Mouse (Mus musculus): ENCODE results near the gene Tbkbp1. TPM values are rescaled to one million over a fixed set of nuclear protein-coding genes. Genes with fewer than 3 reads are reported as not detected.

The Tbkbp1 gene
- total and polyA plus RNA-seq, 3 experiments, result 0.44 to 5.7 (median 3.1) TPM

GRCm38 (mm10) chr11:97192621-97192951 is 41.3 kb upstream of the Tbkbp1 start:
- H3K9me3 ChIP-seq (replicated peaks; ENCODE audit: low read length), result no peaks in the 10 kb centered on the region
- no peak overlapping the region for H3K9ac ChIP-seq (ENCODE audit: insufficient read depth, low read depth)
- no peak overlapping the region for H3K4me2 ChIP-seq (ENCODE audit: insufficient read depth, low read depth, poor library complexity, severe bottlenecking)
- H3K4me1 ChIP-seq (ENCODE audit: control insufficient read depth in 1 of 2, insufficient read depth in 2 of 2), result peaks cover 14 to 57% of the 10 kb centered on the region in 2 experiments; a peak in 3 of 4 replicates
- in situ Hi-C loops (cut with MboI; ENCODE audit: low pct_ligation_motif_present, low pct_unique_long_range_greater_than_20kb, low sequenced_read_pairs), result no loop called here
- H3K27me3 ChIP-seq (replicated peaks), result no peaks in the 10 kb centered on the region
- peaks cover 11% of the 10 kb centered on the region for H3K79me2 ChIP-seq (replicated peaks; ENCODE audit: control insufficient read depth, extremely low read depth, insufficient read depth, poor library complexity, severe bottlenecking)
- TF ChIP-seq ZNF384 (IDR thresholded peaks at IDR 0.05; ENCODE audit: low read depth, low read length) (peak; percentile 64; the same call in 1 of the 2 replicates), CHD2 (IDR thresholded peaks at IDR 0.05; ENCODE audit: low read length) (no peak), ELF1 (IDR thresholded peaks at IDR 0.05; ENCODE audit: low read depth, low read length) (no peak), EP300 (IDR thresholded peaks at IDR 0.05; ENCODE audit: low read length) (no peak), ZKSCAN1 (IDR thresholded peaks at IDR 0.05; ENCODE audit: borderline replicate concordance, low read depth, low read length) (no peak), MEF2A (IDR thresholded peaks at IDR 0.05; ENCODE audit: borderline replicate concordance, low read depth, low read length) (no peak), KAT2A (IDR thresholded peaks at IDR 0.05; ENCODE audit: insufficient replicate concordance, low read length) (no peak), ZMIZ1 (IDR thresholded peaks at IDR 0.05; ENCODE audit: low read depth, low read length) (no peak), SIN3A (IDR thresholded peaks at IDR 0.05; ENCODE audit: low read length) (no peak), MXI1 (IDR thresholded peaks at IDR 0.05; ENCODE audit: low read depth, low read length) (no peak), MAX (IDR thresholded peaks at IDR 0.05; ENCODE audit: low read length) (0 out of 2 replicates have a peak, but pooled peaks have one; percentile 37), NELFE (IDR thresholded peaks at IDR 0.05; ENCODE audit: low read depth, low read length) (no peak), MAZ (IDR thresholded peaks at IDR 0.05; ENCODE audit: low read depth, low read length) (no peak), POLR2A (IDR thresholded peaks at IDR 0.05; ENCODE audit: low read depth, low read length) (no peak), ZC3H11A (IDR thresholded peaks at IDR 0.05; ENCODE audit: low read depth, low read length) (no peak), RCOR1 (conservative IDR thresholded peaks at IDR 0.05; ENCODE audit: low read depth, low read length) (no peak), SMC3 (IDR thresholded peaks at IDR 0.05; ENCODE audit: low read depth, low read length) (peak; percentile 30), E2F4 (IDR thresholded peaks at IDR 0.05; ENCODE audit: insufficient replicate concordance, low read depth, low read length) (no peak), GABPA (IDR thresholded peaks at IDR 0.05; ENCODE audit: insufficient replicate concordance, low read depth, low read length) (no peak), NRF1 (IDR thresholded peaks at IDR 0.05; ENCODE audit: low read depth, low read length) (no peak), UBTF (IDR thresholded peaks at IDR 0.05; ENCODE audit: low read depth, low read length) (no peak), HCFC1 (IDR thresholded peaks at IDR 0.05; ENCODE audit: low read depth, low read length) (no peak), BHLHE40 (IDR thresholded peaks at IDR 0.05; ENCODE audit: low read depth, low read length) (no peak), JUND (conservative IDR thresholded peaks at IDR 0.05; ENCODE audit: low read depth, low read length) (no peak), POLR2AphosphoS2 (IDR thresholded peaks at IDR 0.05; ENCODE audit: low read depth, low read length) (no peak), PAX5 (IDR thresholded peaks at IDR 0.05; ENCODE audit: low read length) (no peak), USF2 (conservative IDR thresholded peaks at IDR 0.05; ENCODE audit: low read depth, low read length) (no peak), RAD21 (IDR thresholded peaks at IDR 0.05; ENCODE audit: low read depth, low read length) (peak; percentile 24), MAFK (IDR thresholded peaks at IDR 0.05; ENCODE audit: insufficient replicate concordance, low read length) (no peak), CHD1 (IDR thresholded peaks at IDR 0.05; ENCODE audit: low read depth, low read length) (no peak), MYC (IDR thresholded peaks at IDR 0.05; ENCODE audit: low read depth, low read length) (peak; percentile 90), CTCF (conservative IDR thresholded peaks at IDR 0.05 in 1 of 2, IDR thresholded peaks at IDR 0.05 in 1 of 2; ENCODE audit: low read depth in 2 of 2, low read length in 2 of 2) (peak; percentile 30 to 65; a peak in 2 of 4 replicates), IRF4 (IDR thresholded peaks at IDR 0.05; ENCODE audit: low read depth, low read length) (no peak), USF1 (IDR thresholded peaks at IDR 0.05; ENCODE audit: low read depth, low read length) (no peak), TCF12 (IDR thresholded peaks at IDR 0.05; ENCODE audit: low read depth, low read length) (no peak), JUN (IDR thresholded peaks at IDR 0.05; ENCODE audit: insufficient read depth, low read depth, low read length) (no peak), TBP (conservative IDR thresholded peaks at IDR 0.05; ENCODE audit: low read depth, low read length) (no peak), ETS1 (conservative IDR thresholded peaks at IDR 0.05; ENCODE audit: low read depth, low read length) (no peak)
- DNase-seq (ENCODE audit: extremely low read depth), result no peak
- no peak overlapping the region for H3K4me3 ChIP-seq (replicated peaks in 1 of 3; ENCODE audit: low read depth in 2 of 3, low read length in 2 of 3, poor library complexity in 1 of 3)
- no peak overlapping the region for H3K27ac ChIP-seq (ENCODE audit: insufficient read depth, low read depth)
- dilution Hi-C loops (cut with MboI; ENCODE audit: extremely low pct_ligation_motif_present, extremely low pct_unique_long_range_greater_than_20kb, low sequenced_read_pairs), result no loop called here
- H3K36me3 ChIP-seq (replicated peaks in 1 of 2; ENCODE audit: control insufficient read depth in 1 of 2, insufficient read depth in 1 of 2, low read length in 1 of 2), result no peaks in the 10 kb centered on the region

Data from CH12.LX (cell line).